Mouse (Mus musculus) kidney, postnatal 0 days (tissue): ENCODE data around the gene Tmem82. TPM values are rescaled to one million over a fixed set of nuclear protein-coding genes. Genes with fewer than 3 reads are reported as not detected.

Experiments
- ATAC-seq: fragments of 200-750 bp; cut with Nextera tagmentation; replicated peaks from 2 replicates; pipeline ENCODE4 v1.8.0; 2017; ENCODE audit warnings: low read depth, moderate number of reproducible peaks, moderate TSS enrichment, moderate library complexity; ENCODE audit not compliant: low FRiP score
- DNase-seq: peaks from one replicate; pipeline ENCODE4 v3.0.0-alpha.2; 2016; ENCODE audit warnings: low spot score
- H3K27ac ChIP-seq: fragments of 300-500 bp; sonication (generic); 2 replicates; pipeline ENCODE4 v1.5.1; 2014; ENCODE audit warnings: mild to moderate bottlenecking
- H3K27me3 ChIP-seq: fragments of 300-500 bp; sonication (generic); 2 replicates; pipeline ENCODE4 v1.6.1; 2014; ENCODE audit warnings: low read length, mixed read lengths; ENCODE audit not compliant: insufficient read depth
- H3K36me3 ChIP-seq: fragments of 300-500 bp; sonication (generic); 2 replicates; pipeline ENCODE4 v1.6.1; 2014; ENCODE audit warnings: low read length, mixed read lengths; ENCODE audit not compliant: insufficient read depth
- H3K4me1 ChIP-seq: fragments of 300-500 bp; sonication (generic); replicated peaks from 2 replicates; pipeline ENCODE4 v1.6.1; 2014; ENCODE audit warnings: antibody characterized with exemption, low read length, mixed read lengths; ENCODE audit not compliant: insufficient read depth
- H3K4me2 ChIP-seq: fragments of 300-500 bp; sonication (generic); 2 replicates; pipeline ENCODE4 v1.6.1; 2014; ENCODE audit warnings: mild to moderate bottlenecking, low read length, moderate library complexity, mixed read lengths
- H3K4me3 ChIP-seq: fragments of 300-500 bp; sonication (generic); replicated peaks from 2 replicates; pipeline ENCODE4 v1.5.1; 2014; ENCODE audit warnings: low read depth, low read length
- H3K9ac ChIP-seq: fragments of 300-500 bp; sonication (generic); 2 replicates; pipeline ENCODE4 v1.6.1; 2014; ENCODE audit warnings: low read depth, low read length
- H3K9me3 ChIP-seq: fragments of 300-500 bp; sonication (generic); replicated peaks from 2 replicates; pipeline ENCODE4 v1.6.1; 2016; ENCODE audit warnings: low read length, inconsistent platforms, mixed read lengths
- CTCF ChIP-seq: IDR thresholded peaks from 2 replicates; pipeline ENCODE4 v1.5.1; 2016; ENCODE audit warnings: antibody characterized with exemption, low read depth, mild to moderate bottlenecking, moderate library complexity
- WGBS: fragments of 180-500 bp; shearing (Covaris S2); extraction: QIAGEN DNeasy Blood & Tissue Kit; methylation state at CpG from one replicate; pipeline ENCODE4 v1.1.7; 2014; 5-methylcytosine and 5-hydroxymethylcytosine counted together
- polyA plus RNA-seq: library from polyadenylated mRNA; unstranded; fragments of >200 nt; fragmentation: Nextera tagmentation; extraction: Ambion mirVana; gene quantifications from 2 replicates; pipeline ENCODE4 v1.2.1, GENCODE M21; 2015

The Tmem82 gene
- polyA plus RNA-seq, 1 experiment from 2014 or later: 7.7 TPM

DNA sequence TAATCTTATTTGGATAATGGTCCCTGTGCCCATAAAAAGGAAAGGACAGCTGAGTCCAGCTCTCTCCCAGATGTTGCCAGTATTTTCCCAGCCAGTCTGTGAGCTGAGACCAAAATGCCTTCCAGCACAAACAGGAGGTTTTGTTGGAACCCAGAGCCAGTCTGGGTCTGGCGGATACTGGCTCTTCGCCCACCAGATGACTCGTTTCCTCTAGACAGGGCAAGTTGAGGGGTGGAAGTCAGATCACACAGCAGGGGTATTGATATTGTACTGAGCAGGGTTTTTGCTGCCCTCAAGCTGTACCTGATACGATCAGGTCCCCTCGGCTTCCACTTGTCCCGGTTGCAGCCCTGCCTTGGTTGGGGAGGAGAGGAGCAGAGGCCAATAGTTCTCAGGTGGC, 8.9 kb downstream of the Tmem82 start:
- no peak for TF ChIP-seq CTCF
- 67% methylated on average over 6 of the region's 6 CpGs for WGBS
- H3K27ac ChIP-seq: no peak overlapping the region
- H3K9ac ChIP-seq: no peak overlapping the region
- no peaks in the 10 kb centered on the region for H3K9me3 ChIP-seq
- H3K4me3 ChIP-seq: no peak overlapping the region
- peaks cover 6% of the 10 kb centered on the region for H3K4me1 ChIP-seq
- DNase-seq (no peak), ATAC-seq (no peak)
- H3K36me3 ChIP-seq: no peaks in the 10 kb centered on the region
- H3K27me3 ChIP-seq: no peaks in the 10 kb centered on the region
- no peak overlapping the region for H3K4me2 ChIP-seq

DNA sequence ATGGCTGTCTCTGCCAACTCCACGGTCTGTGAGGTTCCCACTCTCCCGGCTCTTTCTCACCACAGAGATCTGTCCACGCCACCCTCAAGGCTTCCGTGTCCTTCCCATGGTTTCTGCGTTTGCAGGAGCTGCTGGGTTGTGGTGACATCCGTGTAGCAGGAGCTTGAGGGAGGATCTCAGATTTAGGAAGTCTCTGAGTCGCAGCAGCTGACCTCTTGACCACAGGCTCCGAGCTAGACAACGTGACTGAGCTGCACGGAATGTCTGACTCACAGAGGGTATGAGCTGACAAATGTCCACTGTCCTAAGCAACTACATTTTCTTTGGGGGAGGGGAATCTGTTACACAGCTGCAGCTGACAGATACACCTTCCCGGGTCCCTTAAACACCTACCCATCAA, 12.6 kb downstream of the Tmem82 start, which contains the start of gene Fblim1:
TSS of gene Fblim1 (minus strand) at position 236 of the 400 bp plus-strand sequence.
- H3K9me3 ChIP-seq: no peaks in the 10 kb centered on the region
- DNase-seq: peak; percentile 50
- WGBS: 60% methylated on average over 11 of the region's 11 CpGs
- H3K4me1 ChIP-seq: peaks cover 16% of the 10 kb centered on the region
- peak within 1 kb of the TSS; percentile 58 for H3K27ac ChIP-seq
- TF ChIP-seq CTCF: no peak
- H3K4me3 ChIP-seq: no peak within 1 kb of the TSS
- no peaks in the 10 kb centered on the region for H3K27me3 ChIP-seq
- H3K36me3 ChIP-seq: no peaks in the 10 kb centered on the region
- H3K4me2 ChIP-seq: no peak within 1 kb of the TSS
- H3K9ac ChIP-seq: no peak within 1 kb of the TSS
- no peak; the same call in 1 of the 2 replicates for ATAC-seq

DNA sequence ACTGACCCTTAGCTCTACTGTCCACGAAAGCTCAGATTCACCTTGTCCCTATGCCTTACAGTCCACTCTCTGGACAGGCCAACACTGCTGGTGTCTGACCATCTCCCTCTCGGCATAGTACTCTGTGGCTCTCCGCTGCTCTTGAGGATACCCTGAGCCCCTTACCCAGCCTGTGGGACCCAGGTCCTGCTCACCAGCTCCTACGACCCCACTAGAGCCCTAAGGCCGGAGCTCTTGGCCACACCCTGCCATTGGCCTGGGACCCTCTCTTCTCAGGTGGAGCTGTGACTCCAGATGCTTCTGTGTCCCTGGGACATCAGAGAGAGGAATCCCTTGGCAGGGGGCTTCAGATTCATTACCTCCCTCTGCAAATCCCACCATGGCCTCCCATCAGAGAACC, 13.0 kb downstream of the Tmem82 start:
- DNase-seq: no peak
- H3K27me3 ChIP-seq: no peaks in the 10 kb centered on the region
- H3K36me3 ChIP-seq: no peaks in the 10 kb centered on the region
- no peak for TF ChIP-seq CTCF
- no peaks in the 10 kb centered on the region for H3K9me3 ChIP-seq
- H3K4me1 ChIP-seq: peaks cover 16% of the 10 kb centered on the region
- no peak overlapping the region for H3K4me3 ChIP-seq
- ATAC-seq: no peak
- WGBS: 94% methylated on average over 5 of the region's 5 CpGs
- no peak overlapping the region for H3K4me2 ChIP-seq
- no peak overlapping the region for H3K9ac ChIP-seq
- peak overlapping the region; percentile 58 for H3K27ac ChIP-seq

DNA sequence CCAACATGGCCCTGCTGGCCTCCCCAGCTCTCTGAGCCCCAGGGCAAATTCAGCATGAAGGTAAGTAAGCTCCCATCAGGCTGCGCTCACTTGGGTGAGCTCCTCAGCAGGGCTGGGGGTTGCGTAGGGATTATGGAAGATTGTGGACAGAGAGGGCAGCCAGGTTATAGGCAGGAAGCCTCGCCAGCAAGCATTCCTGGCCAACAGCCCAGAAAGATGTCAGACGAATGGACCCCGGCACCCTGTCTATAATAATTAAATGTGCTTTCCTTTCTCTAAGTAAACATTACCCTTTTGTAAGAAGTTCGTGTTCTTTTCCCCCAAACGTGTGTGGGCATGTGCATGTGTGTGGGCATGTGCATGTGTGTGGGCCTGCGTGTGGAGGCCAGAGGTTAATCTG, 13.9 kb downstream of the Tmem82 start:
- Histone ChIP-seq H3K9ac (no peak overlapping the region), H3K27ac (peak overlapping the region; percentile 82), H3K4me3 (no peak overlapping the region), H3K36me3 (no peaks in the 10 kb centered on the region), H3K4me1 (peaks cover 22% of the 10 kb centered on the region), H3K27me3 (no peaks in the 10 kb centered on the region), H3K9me3 (no peaks in the 10 kb centered on the region), H3K4me2 (no peak overlapping the region)
- peak; percentile 50 for ATAC-seq
- no peak for TF ChIP-seq CTCF
- 21% methylated on average over 8 of the region's 8 CpGs for WGBS
- peak; percentile 85 for DNase-seq

DNA sequence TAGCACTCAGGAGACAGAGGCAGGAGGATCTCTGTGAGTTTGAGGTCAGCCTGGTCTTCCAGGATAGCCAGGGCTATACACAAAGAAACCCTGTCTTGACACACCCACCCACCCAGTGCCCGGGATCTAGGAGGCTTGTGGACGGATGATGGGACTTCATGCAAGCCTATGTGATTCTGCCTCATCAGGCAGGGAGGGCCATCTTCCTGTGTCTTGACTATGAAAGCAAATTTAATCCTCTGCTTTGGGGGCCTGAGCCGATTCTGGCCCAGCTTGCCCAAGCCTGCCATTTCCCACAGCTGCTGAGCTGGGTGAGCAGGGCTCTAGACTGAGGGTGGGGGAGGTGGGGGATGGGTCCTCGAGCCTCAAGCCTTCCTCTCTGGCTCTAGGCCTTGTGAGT, 14.5 kb downstream of the Tmem82 start:
- no peak for ATAC-seq
- H3K9me3 ChIP-seq: no peaks in the 10 kb centered on the region
- peaks cover 22% of the 10 kb centered on the region for H3K4me1 ChIP-seq
- no peak for TF ChIP-seq CTCF
- H3K27me3 ChIP-seq: no peaks in the 10 kb centered on the region
- H3K4me3 ChIP-seq: no peak overlapping the region
- no peaks in the 10 kb centered on the region for H3K36me3 ChIP-seq
- H3K4me2 ChIP-seq: no peak overlapping the region
- peak overlapping the region; percentile 82 for H3K27ac ChIP-seq
- no peak for DNase-seq
- WGBS: 71% methylated on average over 4 of the region's 4 CpGs
- H3K9ac ChIP-seq: no peak overlapping the region

DNA sequence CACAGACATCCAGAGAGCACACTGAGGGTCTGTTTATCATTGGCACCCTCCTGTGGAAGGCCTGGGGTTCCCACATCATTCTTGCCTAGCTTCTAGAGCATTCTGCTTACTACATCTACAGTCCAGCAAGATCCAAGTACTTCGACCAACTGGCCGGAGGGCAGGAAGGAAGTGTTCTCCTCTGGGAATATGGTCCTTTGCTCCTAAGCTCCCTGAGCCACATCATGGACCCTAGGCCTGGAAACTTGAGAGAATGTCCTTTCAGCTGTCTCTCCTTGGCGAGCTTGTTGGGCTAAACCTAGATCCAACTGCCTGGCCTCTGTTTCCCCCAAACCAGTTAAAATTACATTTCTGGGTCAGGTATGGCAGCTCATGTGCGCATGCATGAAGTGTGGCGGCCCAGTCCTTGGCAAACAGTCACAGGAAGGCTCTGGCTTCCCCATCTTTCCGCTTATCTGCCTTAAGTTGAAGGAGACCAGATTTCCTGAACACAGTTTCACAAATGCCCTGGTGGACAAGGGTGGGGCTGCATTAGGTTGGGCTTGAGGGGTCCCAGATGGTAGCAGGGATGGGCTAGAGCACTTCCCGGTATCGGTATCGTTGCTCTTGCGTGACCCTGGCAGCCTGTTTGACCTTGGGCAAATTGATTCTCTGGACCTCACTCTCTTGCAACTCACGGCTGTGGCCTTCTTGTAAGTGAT, 15.8 kb downstream of the Tmem82 start:
- DNase-seq: peak; percentile 59
- no peak overlapping the region for H3K4me3 ChIP-seq
- 56% methylated on average over 11 of the region's 11 CpGs for WGBS
- no peaks in the 10 kb centered on the region for H3K36me3 ChIP-seq
- H3K9ac ChIP-seq: no peak overlapping the region
- peak overlapping the region; percentile 76 for H3K27ac ChIP-seq
- TF ChIP-seq CTCF: peak; percentile 40; the same call in 1 of the 2 replicates
- no peaks in the 10 kb centered on the region for H3K27me3 ChIP-seq
- no peak overlapping the region for H3K4me2 ChIP-seq
- ATAC-seq: no peak
- H3K9me3 ChIP-seq: no peaks in the 10 kb centered on the region
- H3K4me1 ChIP-seq: peaks cover 24% of the 10 kb centered on the region
